Mouse (Mus musculus): ENCODE data around the gene Trp53tg5. TPM values are rescaled to one million over a fixed set of nuclear protein-coding genes. Genes with fewer than 3 reads are reported as not detected.
A peak's percentile ranks its signal among the peaks of the same experiment; 100 is the strongest.

Trp53tg5 gene
- total and polyA plus RNA-seq, 2 experiments from 2014 or later = not detected

GRCm38 (mm10) chr2:164496331-164496730 is 22.8 kb upstream of the Trp53tg5 start:
- peak overlapping the region; percentile 88; the same call in 1 of the 2 replicates for H3K4me2 ChIP-seq (ENCODE audit: low read depth, low read length)
- no peak overlapping the region for H3K27ac ChIP-seq (ENCODE audit: low read depth)
- TF ChIP-seq EP300 (IDR thresholded peaks at IDR 0.05; ENCODE audit: low read depth) (no peak), CTCF (IDR thresholded peaks at IDR 0.05; ENCODE audit: low read depth) (no peak)
- H3K9ac ChIP-seq (replicated peaks; ENCODE audit: low read depth, low read length) = no peak overlapping the region
- no peaks in the 10 kb centered on the region for H3K9me3 ChIP-seq (replicated peaks; ENCODE audit: control insufficient read depth, low read length)
- H3K4me1 ChIP-seq (ENCODE audit: control insufficient read depth, insufficient read depth) = peaks cover 12% of the 10 kb centered on the region
- no peaks in the 10 kb centered on the region for H3K27me3 ChIP-seq (ENCODE audit: control insufficient read depth, insufficient read depth, low read length)
- WGBS = 50% methylated on average over 1 of the region's 1 CpGs
- peaks cover 16% of the 10 kb centered on the region for H3K36me3 ChIP-seq (replicated peaks; ENCODE audit: control insufficient read depth, insufficient read depth, low read length)
- ATAC-seq (ENCODE audit: insufficient read depth, low read depth) (no peak), DNase-seq (ENCODE audit: low spot score) (no peak)
- H3K4me3 ChIP-seq (ENCODE audit: low read depth, low read length) = no peak overlapping the region

GRCm38 (mm10) chr2:164494126-164494525 is 20.6 kb upstream of the Trp53tg5 start:
- Histone ChIP-seq H3K36me3 (replicated peaks; ENCODE audit: control insufficient read depth, insufficient read depth, low read length) (peaks cover 14% of the 10 kb centered on the region), H3K9ac (replicated peaks; ENCODE audit: low read depth, low read length) (no peak overlapping the region), H3K4me1 (ENCODE audit: control insufficient read depth, insufficient read depth) (peaks cover 12% of the 10 kb centered on the region), H3K27me3 (ENCODE audit: control insufficient read depth, insufficient read depth, low read length) (no peaks in the 10 kb centered on the region), H3K27ac (ENCODE audit: low read depth) (no peak overlapping the region), H3K4me2 (ENCODE audit: low read depth, low read length) (no peak overlapping the region), H3K4me3 (ENCODE audit: low read depth, low read length) (no peak overlapping the region), H3K9me3 (replicated peaks; ENCODE audit: control insufficient read depth, low read length) (no peaks in the 10 kb centered on the region)
- 49% methylated on average over 2 of the region's 2 CpGs for WGBS
- DNase-seq (ENCODE audit: low spot score) (no peak), ATAC-seq (ENCODE audit: insufficient read depth, low read depth) (no peak)
- TF ChIP-seq EP300 (IDR thresholded peaks at IDR 0.05; ENCODE audit: low read depth) = no peak
- TF ChIP-seq CTCF (IDR thresholded peaks at IDR 0.05; ENCODE audit: low read depth) = no peak

GRCm38 (mm10) chr2:164487812-164488211 is 14.3 kb upstream of the Trp53tg5 start:
- no peaks in the 10 kb centered on the region for H3K9me3 ChIP-seq (replicated peaks; ENCODE audit: control insufficient read depth, low read length)
- H3K4me3 ChIP-seq (ENCODE audit: low read depth, low read length) = no peak overlapping the region
- H3K27ac ChIP-seq (ENCODE audit: low read depth) = no peak overlapping the region
- H3K36me3 ChIP-seq (replicated peaks; ENCODE audit: control insufficient read depth, insufficient read depth, low read length) = peaks cover 14% of the 10 kb centered on the region
- TF ChIP-seq EP300 (IDR thresholded peaks at IDR 0.05; ENCODE audit: low read depth) (no peak), CTCF (IDR thresholded peaks at IDR 0.05; ENCODE audit: low read depth) (no peak)
- no peak for ATAC-seq (ENCODE audit: insufficient read depth, low read depth)
- no peak overlapping the region for H3K9ac ChIP-seq (replicated peaks; ENCODE audit: low read depth, low read length)
- WGBS = 70% methylated on average over 9 of the region's 9 CpGs
- H3K4me1 ChIP-seq (ENCODE audit: control insufficient read depth, insufficient read depth) = peaks cover 7% of the 10 kb centered on the region; the same call in 1 of the 2 replicates
- no peaks in the 10 kb centered on the region for H3K27me3 ChIP-seq (ENCODE audit: control insufficient read depth, insufficient read depth, low read length)
- no peak for DNase-seq (ENCODE audit: low spot score)
- peak overlapping the region; percentile 83 for H3K4me2 ChIP-seq (ENCODE audit: low read depth, low read length)

GRCm38 (mm10) chr2:164487115-164487527 is 13.6 kb upstream of the Trp53tg5 start:
- Histone ChIP-seq H3K4me3 (ENCODE audit: low read depth, low read length) (peak overlapping the region; percentile 66), H3K4me2 (ENCODE audit: low read depth, low read length) (peak overlapping the region; percentile 83), H3K36me3 (replicated peaks; ENCODE audit: control insufficient read depth, insufficient read depth, low read length) (peaks cover 14% of the 10 kb centered on the region), H3K9ac (replicated peaks; ENCODE audit: low read depth, low read length) (peak overlapping the region; percentile 65), H3K9me3 (replicated peaks; ENCODE audit: control insufficient read depth, low read length) (no peaks in the 10 kb centered on the region), H3K27me3 (ENCODE audit: control insufficient read depth, insufficient read depth, low read length) (no peaks in the 10 kb centered on the region), H3K27ac (ENCODE audit: low read depth) (peak overlapping the region; percentile 52), H3K4me1 (ENCODE audit: control insufficient read depth, insufficient read depth) (peaks cover 7% of the 10 kb centered on the region; the same call in 1 of the 2 replicates)
- TF ChIP-seq CTCF (IDR thresholded peaks at IDR 0.05; ENCODE audit: low read depth) (no peak), EP300 (IDR thresholded peaks at IDR 0.05; ENCODE audit: low read depth) (no peak)
- 7% methylated on average over 11 of the region's 11 CpGs for WGBS
- ATAC-seq (ENCODE audit: insufficient read depth, low read depth) (no peak), DNase-seq (ENCODE audit: low spot score) (peak; percentile 51)

- H3K9me3 ChIP-seq (replicated peaks; ENCODE audit: control insufficient read depth, low read length) = no peaks in the 10 kb centered on the region
- peak overlapping the region; percentile 65 for H3K9ac ChIP-seq (replicated peaks; ENCODE audit: low read depth, low read length)
- H3K4me2 ChIP-seq (ENCODE audit: low read depth, low read length) = peak overlapping the region; percentile 83
- H3K27ac ChIP-seq (ENCODE audit: low read depth) = peak overlapping the region; percentile 52
- ATAC-seq (ENCODE audit: insufficient read depth, low read depth) (peak; percentile 72), DNase-seq (ENCODE audit: low spot score) (peak; percentile 18)
- no peaks in the 10 kb centered on the region for H3K27me3 ChIP-seq (ENCODE audit: control insufficient read depth, insufficient read depth, low read length)
- no peak for TF ChIP-seq EP300 (IDR thresholded peaks at IDR 0.05; ENCODE audit: low read depth)
- TF ChIP-seq CTCF (IDR thresholded peaks at IDR 0.05; ENCODE audit: low read depth) = no peak
- peak overlapping the region; percentile 66 for H3K4me3 ChIP-seq (ENCODE audit: low read depth, low read length)
- H3K4me1 ChIP-seq (ENCODE audit: control insufficient read depth, insufficient read depth) = peaks cover 7% of the 10 kb centered on the region; the same call in 1 of the 2 replicates
- H3K36me3 ChIP-seq (replicated peaks; ENCODE audit: control insufficient read depth, insufficient read depth, low read length) = peaks cover 14% of the 10 kb centered on the region
- WGBS = under 1% methylated on average over 75 of the region's 90 CpGs
Observed at GRCm38 (mm10) chr2:164486258-164487114, 13.0 kb upstream of the Trp53tg5 start.

Data from heart, postnatal 0 days (tissue).